Mouse (Mus musculus): ENCODE measurements around the gene Tpp2. TPM values are rescaled to one million over a fixed set of nuclear protein-coding genes. Genes with fewer than 3 reads are reported as not detected.
"Not testable (repeated sequence)": the region's sequence is repeated elsewhere in the genome, so short reads cannot be mapped to it uniquely, and the experiment has no call there.

Tpp2 gene
- polyA plus RNA-seq (2015; fragmentation: Nextera tagmentation; extraction: Ambion mirVana) = 51.1 and 52.8 TPM in 2 replicates

- WGBS = under 1% methylated on average over 81 of the region's 81 CpGs
- Histone ChIP-seq H3K4me1 (ENCODE audit: control insufficient read depth, insufficient read depth, low read length) (peaks cover 9% of the 10 kb centered on the region), H3K4me3 (ENCODE audit: low read length) (peak within 1 kb of the TSS; percentile 100), H3K4me2 (ENCODE audit: low read depth, low read length) (peak within 1 kb of the TSS; percentile 65), H3K27ac (ENCODE audit: low read length) (peak within 1 kb of the TSS; percentile 98), H3K27me3 (replicated peaks; ENCODE audit: control insufficient read depth, insufficient read depth, low read length) (no peaks in the 10 kb centered on the region), H3K9me3 (ENCODE audit: control insufficient read depth, low read length) (no peaks in the 10 kb centered on the region), H3K9ac (ENCODE audit: low read depth, low read length) (peak within 1 kb of the TSS; percentile 98), H3K36me3 (ENCODE audit: control insufficient read depth, insufficient read depth, low read length) (no peaks in the 10 kb centered on the region)
- peak; percentile 100 for ATAC-seq
Measured at GRCm38 (mm10) chr1:43933488-43934415, at the start of gene Tpp2. Tpp2 (plus strand) TSS chr1:43933647.

DNA sequence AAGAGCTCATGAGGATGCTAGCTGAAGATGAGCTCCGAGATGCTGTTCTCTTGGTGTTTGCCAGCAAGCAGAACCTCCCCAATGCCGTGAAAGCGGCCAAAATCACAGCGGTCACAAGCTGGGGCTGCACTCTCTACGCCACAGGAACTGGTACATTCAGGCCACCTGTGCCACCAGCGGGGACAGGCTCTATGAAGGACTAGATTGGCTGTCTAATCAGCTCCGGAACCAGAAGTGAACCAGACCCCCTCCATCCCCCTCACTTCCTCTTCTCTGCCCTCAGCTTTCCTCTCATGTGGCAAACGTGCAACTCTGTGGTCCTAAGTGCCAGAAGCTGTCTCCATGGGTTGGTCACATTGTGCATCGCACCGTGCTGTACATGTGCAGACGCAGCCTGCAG, 45.1 kb upstream of the Tpp2 start:
- not testable (repeated sequence) for H3K4me1 ChIP-seq (ENCODE audit: control insufficient read depth, insufficient read depth, low read length)

GRCm38 (mm10) chr1:43895742-43896141, 37.7 kb upstream of the Tpp2 start:
- H3K9me3 ChIP-seq (ENCODE audit: control insufficient read depth, low read length) = no peaks in the 10 kb centered on the region
- no peak overlapping the region for H3K27ac ChIP-seq (ENCODE audit: low read length)
- H3K4me3 ChIP-seq (ENCODE audit: low read length) = no peak overlapping the region
- H3K9ac ChIP-seq (ENCODE audit: low read depth, low read length) = no peak overlapping the region
- ATAC-seq = no peak
- H3K27me3 ChIP-seq (replicated peaks; ENCODE audit: control insufficient read depth, insufficient read depth, low read length) = no peaks in the 10 kb centered on the region
- H3K36me3 ChIP-seq (ENCODE audit: control insufficient read depth, insufficient read depth, low read length) = no peaks in the 10 kb centered on the region
- 0 out of 2 replicates have a peak, but pooled peaks cover 3% of the 10 kb centered on the region for H3K4me1 ChIP-seq (ENCODE audit: control insufficient read depth, insufficient read depth, low read length)
- no peak overlapping the region for H3K4me2 ChIP-seq (ENCODE audit: low read depth, low read length)

More for the DNA sequence above, 45.1 kb upstream of the Tpp2 start:
- H3K36me3 ChIP-seq (ENCODE audit: control insufficient read depth, insufficient read depth, low read length); ATAC-seq; H3K27me3 ChIP-seq (replicated peaks; ENCODE audit: control insufficient read depth, insufficient read depth, low read length); H3K27ac ChIP-seq (ENCODE audit: low read length); H3K9ac ChIP-seq (ENCODE audit: low read depth, low read length); H3K4me2 ChIP-seq (ENCODE audit: low read depth, low read length); H3K4me3 ChIP-seq (ENCODE audit: low read length); H3K9me3 ChIP-seq (ENCODE audit: control insufficient read depth, low read length): not testable (repeated sequence)
- WGBS = 77% methylated on average over 11 of the region's 11 CpGs

- Histone ChIP-seq H3K27me3 (replicated peaks; ENCODE audit: control insufficient read depth, insufficient read depth, low read length) (no peaks in the 10 kb centered on the region), H3K9me3 (ENCODE audit: control insufficient read depth, low read length) (no peaks in the 10 kb centered on the region), H3K9ac (ENCODE audit: low read depth, low read length) (no peak overlapping the region), H3K36me3 (ENCODE audit: control insufficient read depth, insufficient read depth, low read length) (no peaks in the 10 kb centered on the region), H3K4me2 (ENCODE audit: low read depth, low read length) (no peak overlapping the region), H3K4me1 (ENCODE audit: control insufficient read depth, insufficient read depth, low read length) (0 out of 2 replicates have a peak, but pooled peaks cover 3% of the 10 kb centered on the region), H3K4me3 (ENCODE audit: low read length) (no peak overlapping the region), H3K27ac (ENCODE audit: low read length) (no peak overlapping the region)
- WGBS = 73% methylated on average over 2 of the region's 2 CpGs
- ATAC-seq = no peak
Measured at GRCm38 (mm10) chr1:43897131-43897530, 36.3 kb upstream of the Tpp2 start.

DNA sequence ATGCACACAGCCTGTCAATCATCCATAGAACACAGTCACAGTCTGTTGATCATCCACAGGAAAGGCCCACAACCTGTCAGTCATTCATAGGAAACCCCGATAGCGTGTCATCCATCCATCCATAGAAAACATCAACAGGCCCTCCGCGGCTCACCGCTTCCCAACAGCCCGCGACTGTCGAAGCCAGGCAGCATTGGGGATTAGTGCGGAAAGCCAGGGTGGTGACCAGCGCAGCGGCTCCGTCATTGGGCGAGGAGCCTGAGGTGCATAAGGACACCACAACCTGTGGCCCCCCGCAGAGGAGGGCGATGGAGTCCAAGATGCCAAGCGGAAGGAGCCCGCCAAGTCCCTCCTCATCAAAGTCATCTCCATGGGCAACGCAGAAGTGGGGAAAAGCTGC, 35.5 kb upstream of the Tpp2 start:
- WGBS = 87% methylated on average over 18 of the region's 18 CpGs
- Histone ChIP-seq H3K9ac (ENCODE audit: low read depth, low read length) (no peak overlapping the region), H3K4me2 (ENCODE audit: low read depth, low read length) (no peak overlapping the region), H3K27ac (ENCODE audit: low read length) (no peak overlapping the region), H3K4me1 (ENCODE audit: control insufficient read depth, insufficient read depth, low read length) (0 out of 2 replicates have a peak, but pooled peaks cover 3% of the 10 kb centered on the region), H3K9me3 (ENCODE audit: control insufficient read depth, low read length) (no peaks in the 10 kb centered on the region), H3K36me3 (ENCODE audit: control insufficient read depth, insufficient read depth, low read length) (no peaks in the 10 kb centered on the region), H3K4me3 (ENCODE audit: low read length) (no peak overlapping the region), H3K27me3 (replicated peaks; ENCODE audit: control insufficient read depth, insufficient read depth, low read length) (no peaks in the 10 kb centered on the region)
- no peak for ATAC-seq

DNA sequence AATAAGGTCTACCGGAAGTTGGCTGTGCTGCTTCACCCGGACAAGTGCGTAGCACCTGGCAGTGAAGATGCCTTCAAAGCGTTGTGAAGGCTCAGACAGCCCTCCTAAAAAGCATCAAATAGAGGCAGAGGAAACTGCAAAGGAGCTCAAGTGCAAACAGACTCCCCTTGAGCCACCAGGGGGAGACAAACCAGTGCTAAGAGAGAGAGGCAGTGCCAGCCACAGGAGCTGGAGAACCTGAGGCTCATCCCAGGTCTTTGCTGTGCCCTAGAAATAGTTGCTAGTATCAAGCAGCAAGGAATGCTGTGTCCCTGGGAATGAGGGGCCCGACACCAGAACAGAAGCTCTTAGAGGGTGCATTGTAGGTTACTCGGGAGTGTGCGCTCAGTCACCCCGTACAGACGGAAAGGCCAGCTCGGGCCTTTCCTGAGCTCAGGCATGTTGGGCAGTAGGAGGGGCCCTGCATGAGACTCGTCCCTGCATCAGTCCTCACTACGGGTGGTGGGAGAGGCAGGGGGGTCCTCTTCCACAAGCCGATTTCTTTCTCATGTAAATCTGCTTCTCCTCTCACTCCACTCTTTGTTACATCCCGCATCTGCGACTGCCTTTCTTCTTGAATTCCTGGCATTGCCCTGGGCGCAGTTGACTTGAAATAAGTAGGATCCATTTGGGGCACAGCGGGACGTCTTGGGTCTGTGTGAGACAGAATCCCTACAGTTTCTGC, 34.3 kb upstream of the Tpp2 start:
- Histone ChIP-seq H3K27ac (ENCODE audit: low read length) (no peak overlapping the region), H3K9me3 (ENCODE audit: control insufficient read depth, low read length) (no peaks in the 10 kb centered on the region), H3K4me2 (ENCODE audit: low read depth, low read length) (peak overlapping the region; percentile 33; the same call in 1 of the 2 replicates), H3K27me3 (replicated peaks; ENCODE audit: control insufficient read depth, insufficient read depth, low read length) (no peaks in the 10 kb centered on the region), H3K4me1 (ENCODE audit: control insufficient read depth, insufficient read depth, low read length) (0 out of 2 replicates have a peak, but pooled peaks cover 3% of the 10 kb centered on the region), H3K36me3 (ENCODE audit: control insufficient read depth, insufficient read depth, low read length) (no peaks in the 10 kb centered on the region), H3K4me3 (ENCODE audit: low read length) (no peak overlapping the region), H3K9ac (ENCODE audit: low read depth, low read length) (peak overlapping the region; percentile 32; the same call in 1 of the 2 replicates)
- WGBS = 28% methylated on average over 18 of the region's 18 CpGs
- ATAC-seq = peak; percentile 70; the same call in 1 of the 2 replicates

DNA sequence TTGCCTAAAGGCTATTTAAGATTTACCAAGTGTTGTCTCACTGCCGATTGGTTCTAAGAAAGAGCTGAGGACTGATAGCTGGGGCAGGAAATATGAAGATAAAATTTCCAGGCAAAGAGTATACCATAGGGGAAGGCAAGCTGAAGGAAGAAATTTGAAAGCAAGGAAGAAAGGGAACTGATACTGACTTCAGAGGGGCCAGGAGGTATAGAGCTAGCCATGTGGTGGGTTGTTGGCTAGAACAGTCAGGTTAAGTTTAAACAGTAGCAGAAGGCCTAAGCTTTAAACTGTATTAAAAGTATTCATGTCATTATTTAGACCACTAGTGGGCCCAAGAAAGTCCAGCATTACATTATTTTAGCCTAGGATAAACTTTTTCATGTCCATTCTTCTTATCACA, 31.0 kb upstream of the Tpp2 start:
- no peak for ATAC-seq
- Histone ChIP-seq H3K9ac (ENCODE audit: low read depth, low read length) (no peak overlapping the region), H3K9me3 (ENCODE audit: control insufficient read depth, low read length) (no peaks in the 10 kb centered on the region), H3K27ac (ENCODE audit: low read length) (no peak overlapping the region), H3K36me3 (ENCODE audit: control insufficient read depth, insufficient read depth, low read length) (no peaks in the 10 kb centered on the region), H3K4me1 (ENCODE audit: control insufficient read depth, insufficient read depth, low read length) (0 out of 2 replicates have a peak, but pooled peaks cover 3% of the 10 kb centered on the region), H3K4me2 (ENCODE audit: low read depth, low read length) (no peak overlapping the region), H3K4me3 (ENCODE audit: low read length) (no peak overlapping the region), H3K27me3 (replicated peaks; ENCODE audit: control insufficient read depth, insufficient read depth, low read length) (no peaks in the 10 kb centered on the region)
- 84% methylated on average over 1 of the region's 1 CpGs for WGBS

DNA sequence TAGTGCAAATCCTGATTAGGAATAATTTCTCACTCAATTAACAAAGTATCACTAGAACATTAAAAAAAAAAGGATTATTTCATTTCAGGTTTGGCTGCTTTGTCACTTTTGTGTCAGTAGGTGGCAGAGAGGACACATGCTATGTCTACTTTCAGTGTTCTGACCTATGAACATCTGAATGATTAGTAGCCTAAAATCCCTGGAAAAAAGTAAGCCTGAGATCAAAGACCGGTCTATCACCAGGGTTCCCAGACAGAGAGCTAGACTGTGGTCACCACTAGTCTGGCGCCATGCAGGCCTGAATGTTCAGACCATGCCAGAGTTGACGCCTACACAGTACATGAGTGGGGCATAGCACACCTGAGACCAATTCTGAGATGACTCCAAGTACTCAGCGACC, 30.6 kb upstream of the Tpp2 start:
- 71% methylated on average over 4 of the region's 4 CpGs for WGBS
- no peaks in the 10 kb centered on the region for H3K9me3 ChIP-seq (ENCODE audit: control insufficient read depth, low read length)
- H3K4me1 ChIP-seq (ENCODE audit: control insufficient read depth, insufficient read depth, low read length) = 0 out of 2 replicates have a peak, but pooled peaks cover 3% of the 10 kb centered on the region
- no peaks in the 10 kb centered on the region for H3K27me3 ChIP-seq (replicated peaks; ENCODE audit: control insufficient read depth, insufficient read depth, low read length)
- H3K4me2 ChIP-seq (ENCODE audit: low read depth, low read length) = no peak overlapping the region
- no peak for ATAC-seq
- no peak overlapping the region for H3K4me3 ChIP-seq (ENCODE audit: low read length)
- no peaks in the 10 kb centered on the region for H3K36me3 ChIP-seq (ENCODE audit: control insufficient read depth, insufficient read depth, low read length)
- no peak overlapping the region for H3K9ac ChIP-seq (ENCODE audit: low read depth, low read length)
- no peak overlapping the region for H3K27ac ChIP-seq (ENCODE audit: low read length)

- WGBS = 68% methylated on average over 2 of the region's 2 CpGs
- Histone ChIP-seq H3K4me1 (ENCODE audit: control insufficient read depth, insufficient read depth, low read length) (no peaks in the 10 kb centered on the region), H3K27ac (ENCODE audit: low read length) (no peak overlapping the region), H3K36me3 (ENCODE audit: control insufficient read depth, insufficient read depth, low read length) (no peaks in the 10 kb centered on the region), H3K4me2 (ENCODE audit: low read depth, low read length) (no peak overlapping the region), H3K9me3 (ENCODE audit: control insufficient read depth, low read length) (no peaks in the 10 kb centered on the region), H3K27me3 (replicated peaks; ENCODE audit: control insufficient read depth, insufficient read depth, low read length) (no peaks in the 10 kb centered on the region), H3K9ac (ENCODE audit: low read depth, low read length) (no peak overlapping the region), H3K4me3 (ENCODE audit: low read length) (no peak overlapping the region)
- no peak for ATAC-seq
Measured at GRCm38 (mm10) chr1:43915428-43915827, 18.0 kb upstream of the Tpp2 start.

Data from intestine, embryonic 16.5 days (tissue).